Mouse (Mus musculus): ENCODE measurements at regions not wholly inside any gene's neighbourhood (a gene's known extent, or its start where the extent isn't known, plus 50 kb on each side); places are given as distances from the start of the nearest gene placed in this dataset.

DNA sequence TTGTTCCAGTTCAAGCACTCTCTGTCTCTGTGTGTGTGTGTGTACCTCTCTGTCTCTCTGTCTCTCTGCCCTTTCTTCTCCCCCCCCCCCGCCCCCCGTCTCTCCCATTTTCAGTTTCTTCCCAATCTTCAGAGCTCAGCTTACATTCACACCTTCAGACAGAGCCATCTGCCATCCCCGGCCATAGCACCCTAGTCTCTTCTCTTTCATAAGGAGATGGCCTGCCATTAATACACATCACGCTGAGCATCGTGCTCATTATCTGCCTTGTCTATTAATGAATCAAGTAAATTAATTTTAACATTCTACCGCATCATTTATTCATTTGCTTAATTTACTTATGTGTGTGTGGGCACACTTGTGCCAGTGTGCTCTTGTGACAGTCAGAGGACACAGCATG is 573.2 kb downstream of the Bnc2 start:
- no peaks in the 10 kb centered on the region for H3K36me3 ChIP-seq (ENCODE audit: control insufficient read depth, insufficient read depth, low read length)
- no peaks in the 10 kb centered on the region for H3K27me3 ChIP-seq (ENCODE audit: control insufficient read depth, insufficient read depth, low read length)
- no peak overlapping the region for H3K27ac ChIP-seq (ENCODE audit: insufficient read depth, low read depth, low read length)
- H3K4me1 ChIP-seq (ENCODE audit: control insufficient read depth, insufficient read depth, insufficient read length, low read length), result no peaks in the 10 kb centered on the region
- WGBS, result 96% methylated on average over 6 of the region's 6 CpGs
- TF ChIP-seq CTCF (IDR thresholded peaks at IDR 0.05; ENCODE audit: extremely low read depth, insufficient read length, insufficient replicate concordance, low read depth, low read length), result no peak
- no peak overlapping the region for H3K4me3 ChIP-seq (ENCODE audit: low read depth, low read length)

- no peaks in the 10 kb centered on the region for H3K36me3 ChIP-seq (ENCODE audit: control insufficient read depth, insufficient read depth, low read length)
- no peak overlapping the region for H3K4me3 ChIP-seq (ENCODE audit: low read depth, low read length)
- 65% methylated on average over 11 of the region's 11 CpGs for WGBS
- TF ChIP-seq CTCF (IDR thresholded peaks at IDR 0.05; ENCODE audit: extremely low read depth, insufficient read length, insufficient replicate concordance, low read depth, low read length) (no peak), POLR2A (IDR thresholded peaks at IDR 0.05; ENCODE audit: low read depth, low read length) (no peak)
- no peak overlapping the region for H3K27ac ChIP-seq (ENCODE audit: insufficient read depth, low read depth, low read length)
- no peaks in the 10 kb centered on the region for H3K4me1 ChIP-seq (ENCODE audit: control insufficient read depth, insufficient read depth, insufficient read length, low read length)
- H3K27me3 ChIP-seq (ENCODE audit: control insufficient read depth, insufficient read depth, low read length), result no peaks in the 10 kb centered on the region
These were observed 572.3 kb downstream of the Bnc2 start for GRCm38 (mm10) chr4:84102736-84103135.

DNA sequence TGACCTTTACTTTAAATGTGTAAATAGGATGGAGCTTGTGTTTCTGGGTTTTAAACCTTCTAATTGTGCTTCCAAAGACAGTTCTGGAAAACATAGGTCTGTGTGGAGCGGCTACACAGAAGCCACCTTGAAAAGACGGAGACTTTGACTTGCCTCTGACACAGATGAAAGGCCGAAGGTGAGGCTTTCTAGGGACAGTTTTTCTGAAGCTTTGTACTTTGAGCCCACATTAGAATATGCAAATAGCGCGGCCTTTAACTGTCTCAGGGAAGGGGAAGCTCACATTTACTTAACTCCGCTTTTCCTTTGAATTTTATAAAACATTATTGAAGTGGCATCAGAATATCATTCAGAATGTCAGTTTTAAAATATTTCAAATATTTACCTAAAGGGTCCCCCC is 566.5 kb downstream of the Bnc2 start:
- no peak overlapping the region for H3K4me3 ChIP-seq (ENCODE audit: low read depth, low read length)
- H3K27me3 ChIP-seq (ENCODE audit: control insufficient read depth, insufficient read depth, low read length), result no peaks in the 10 kb centered on the region
- TF ChIP-seq CTCF (IDR thresholded peaks at IDR 0.05; ENCODE audit: extremely low read depth, insufficient read length, insufficient replicate concordance, low read depth, low read length) (no peak), POLR2A (IDR thresholded peaks at IDR 0.05; ENCODE audit: low read depth, low read length) (no peak)
- H3K4me1 ChIP-seq (ENCODE audit: control insufficient read depth, insufficient read depth, insufficient read length, low read length), result peaks cover 6% of the 10 kb centered on the region; the same call in 1 of the 2 replicates
- no peak overlapping the region for H3K27ac ChIP-seq (ENCODE audit: insufficient read depth, low read depth, low read length)
- H3K36me3 ChIP-seq (ENCODE audit: control insufficient read depth, insufficient read depth, low read length), result no peaks in the 10 kb centered on the region
- 38% methylated on average over 6 of the region's 6 CpGs for WGBS

DNA sequence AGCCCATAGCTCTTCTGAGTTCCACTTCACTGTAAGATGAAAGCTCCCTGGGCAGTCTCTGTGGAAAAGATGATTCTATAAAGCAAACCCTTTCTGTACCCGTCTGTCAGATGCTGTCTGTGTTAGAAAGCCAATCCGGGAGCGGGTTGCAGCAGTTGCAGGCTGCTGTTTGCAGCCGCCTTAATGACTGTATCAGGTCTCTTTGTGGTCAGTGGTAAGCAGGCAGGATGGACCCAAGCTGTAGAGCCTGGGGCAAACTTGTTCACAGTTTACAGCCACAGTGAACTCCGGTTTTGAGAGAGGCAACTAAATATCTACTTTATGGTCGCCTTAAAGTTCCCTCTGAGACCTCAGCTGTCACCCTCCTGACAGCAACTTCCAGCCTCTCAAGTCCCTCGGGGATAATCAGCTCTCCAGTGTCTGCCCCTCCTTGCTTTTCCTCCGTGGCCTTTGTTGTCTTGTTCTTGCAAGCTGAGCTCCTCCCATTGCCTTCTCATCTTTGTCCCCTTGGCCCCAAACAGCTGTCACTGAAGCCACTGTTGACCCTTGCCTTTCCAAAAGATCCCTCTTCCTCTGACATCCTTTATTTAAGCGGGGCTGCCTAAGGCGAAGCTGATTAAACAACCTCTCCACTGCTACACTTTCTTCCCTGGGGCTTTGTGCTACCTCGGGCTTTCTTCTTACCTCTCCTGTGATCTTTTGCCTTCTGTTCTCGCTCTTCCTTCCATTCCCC is 565.1 kb downstream of the Bnc2 start:
- 47% methylated on average over 12 of the region's 12 CpGs for WGBS
- H3K4me1 ChIP-seq (ENCODE audit: control insufficient read depth, insufficient read depth, insufficient read length, low read length), result peaks cover 6% of the 10 kb centered on the region; the same call in 1 of the 2 replicates
- no peak for TF ChIP-seq POLR2A (IDR thresholded peaks at IDR 0.05; ENCODE audit: low read depth, low read length)

GRCm38 (mm10) chr4:84114162-84115040 is 560.7 kb downstream of the Bnc2 start:
- no peak overlapping the region for H3K27ac ChIP-seq (ENCODE audit: insufficient read depth, low read depth, low read length)
- no peak overlapping the region for H3K4me3 ChIP-seq (ENCODE audit: low read depth, low read length)
- whole genome bisulfite sequencing, result 83% methylated on average over 10 of the region's 10 CpGs
- H3K36me3 ChIP-seq (ENCODE audit: control insufficient read depth, insufficient read depth, low read length), result no peaks in the 10 kb centered on the region
- TF ChIP-seq POLR2A (IDR thresholded peaks at IDR 0.05; ENCODE audit: low read depth, low read length) (no peak), CTCF (IDR thresholded peaks at IDR 0.05; ENCODE audit: extremely low read depth, insufficient read length, insufficient replicate concordance, low read depth, low read length) (no peak)
- peaks cover 6% of the 10 kb centered on the region; the same call in 1 of the 2 replicates for H3K4me1 ChIP-seq (ENCODE audit: control insufficient read depth, insufficient read depth, insufficient read length, low read length)
- no peaks in the 10 kb centered on the region for H3K27me3 ChIP-seq (ENCODE audit: control insufficient read depth, insufficient read depth, low read length)

More for the DNA sequence above, 565.1 kb downstream of the Bnc2 start:
- H3K27ac ChIP-seq (ENCODE audit: insufficient read depth, low read depth, low read length), result no peak overlapping the region
- H3K36me3 ChIP-seq (ENCODE audit: control insufficient read depth, insufficient read depth, low read length), result no peaks in the 10 kb centered on the region
- no peaks in the 10 kb centered on the region for H3K27me3 ChIP-seq (ENCODE audit: control insufficient read depth, insufficient read depth, low read length)
- no peak overlapping the region for H3K4me3 ChIP-seq (ENCODE audit: low read depth, low read length)

DNA sequence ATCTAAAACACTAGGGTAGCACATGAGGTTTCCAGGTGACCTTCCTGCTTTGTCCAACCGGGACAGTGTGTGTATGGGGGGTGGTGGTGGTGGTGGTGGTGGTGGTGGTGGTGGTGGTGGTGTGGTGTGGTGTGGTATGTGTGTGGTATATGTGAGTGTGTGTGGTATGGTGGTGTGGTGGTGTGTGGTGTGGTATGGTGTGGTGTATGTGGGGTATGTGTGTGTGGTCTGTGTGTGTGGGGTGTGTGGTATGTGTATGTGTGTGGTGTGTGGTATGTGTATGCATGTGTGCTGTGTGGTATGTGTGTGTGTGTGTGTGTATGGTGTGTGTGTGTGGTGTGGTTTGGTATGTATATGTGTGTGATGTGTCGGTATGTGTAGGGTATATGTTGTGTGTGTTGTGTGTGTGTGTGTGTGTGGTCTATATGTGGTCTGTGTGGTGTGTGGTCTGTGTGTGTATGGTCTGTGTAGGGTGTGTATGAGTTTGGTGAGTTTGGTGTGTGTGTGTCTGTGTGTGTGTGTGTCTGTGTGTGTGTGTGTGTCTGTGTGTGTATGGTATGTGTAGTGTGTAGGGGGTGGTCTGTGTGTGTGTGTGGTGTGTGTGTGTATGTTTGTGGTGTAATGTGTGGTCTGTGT is 556.7 kb downstream of the Bnc2 start:
- no peaks in the 10 kb centered on the region for H3K36me3 ChIP-seq (ENCODE audit: control insufficient read depth, insufficient read depth, low read length)
- H3K27ac ChIP-seq (ENCODE audit: insufficient read depth, low read depth, low read length), result no peak overlapping the region
- WGBS, result 96% methylated on average over 2 of the region's 2 CpGs
- H3K4me1 ChIP-seq (ENCODE audit: control insufficient read depth, insufficient read depth, insufficient read length, low read length), result no peaks in the 10 kb centered on the region
- H3K4me3 ChIP-seq (ENCODE audit: low read depth, low read length), result no peak overlapping the region
- TF ChIP-seq POLR2A (IDR thresholded peaks at IDR 0.05; ENCODE audit: low read depth, low read length) (no peak), CTCF (IDR thresholded peaks at IDR 0.05; ENCODE audit: extremely low read depth, insufficient read length, insufficient replicate concordance, low read depth, low read length) (no peak)
- H3K27me3 ChIP-seq (ENCODE audit: control insufficient read depth, insufficient read depth, low read length), result no peaks in the 10 kb centered on the region

DNA sequence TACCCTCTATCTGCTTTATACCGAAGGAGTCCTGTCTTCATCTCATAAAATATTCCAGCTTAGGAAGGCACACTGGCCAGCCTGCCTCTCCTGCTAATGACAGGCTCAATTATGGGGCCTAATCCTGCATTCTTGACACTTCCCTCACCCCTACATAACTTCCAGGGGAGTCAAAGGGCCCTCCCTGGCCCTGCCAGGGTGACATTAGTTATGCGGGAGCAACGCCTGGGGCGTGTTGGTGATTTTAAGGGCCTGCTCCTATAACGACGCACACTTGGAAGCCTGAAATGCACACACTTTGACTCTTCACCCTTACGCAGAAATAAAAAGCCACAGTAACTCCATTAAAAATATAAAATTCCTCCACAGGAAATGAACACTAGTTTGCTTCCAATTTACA is 555.5 kb downstream of the Bnc2 start:
- Histone ChIP-seq H3K27ac (ENCODE audit: insufficient read depth, low read depth, low read length) (no peak overlapping the region), H3K4me1 (ENCODE audit: control insufficient read depth, insufficient read depth, insufficient read length, low read length) (no peaks in the 10 kb centered on the region), H3K27me3 (ENCODE audit: control insufficient read depth, insufficient read depth, low read length) (no peaks in the 10 kb centered on the region), H3K4me3 (ENCODE audit: low read depth, low read length) (no peak overlapping the region), H3K36me3 (ENCODE audit: control insufficient read depth, insufficient read depth, low read length) (no peaks in the 10 kb centered on the region)
- 76% methylated on average over 7 of the region's 7 CpGs for WGBS
- TF ChIP-seq POLR2A (IDR thresholded peaks at IDR 0.05; ENCODE audit: low read depth, low read length), result no peak
- no peak for TF ChIP-seq CTCF (IDR thresholded peaks at IDR 0.05; ENCODE audit: extremely low read depth, insufficient read length, insufficient replicate concordance, low read depth, low read length)

Data from small intestine, adult 2 months (tissue).